ENCODE assay signal across 27 mouse cellular contexts in genomic region chr1:157632586-157632985, GRCm38 (mm10).
DNase-seq lines count a peak whose midpoint lies in the region; TF ChIP-seq lines count a peak whose summit lies in the region.
"Had no signal": no experiment of that assay in that cellular context is flagged by ENCODE, and none has a peak within 500 bp of the region (broad histone marks: within the 10 kb centered on the region; RNA-seq: fewer than 3 reads in every experiment).

No protein-coding gene starts in this region.

- WGBS in cerebellum, adult 2 months: 37% methylated on average over 3 of the region's 3 CpGs
- 27% methylated on average over 3 of the region's 3 CpGs for WGBS in liver, adult 2 months

- H3K4me2 ChIP-seq in myocyte (ENCODE audit: low read depth): peak overlapping the region; percentile 13
- H3K4me2 ChIP-seq: embryonic facial prominence, embryonic 12.5 days; embryonic facial prominence, embryonic 15.5 days; forebrain, embryonic 15.5 days; heart, embryonic 13.5 days; hindbrain, embryonic 12.5 days; hindbrain, embryonic 15.5 days had no signal

- no peak for TF ChIP-seq POLR2A in cerebellum, adult 2 months (IDR thresholded peaks at IDR 0.05; ENCODE audit: borderline replicate concordance, insufficient read depth, low read length)
- TF ChIP-seq POLR2A in liver, adult 2 months (IDR thresholded peaks at IDR 0.05; ENCODE audit: extremely low read depth, insufficient read depth, low read length): no peak
- TF ChIP-seq POLR2A in myocyte (IDR thresholded peaks at IDR 0.05; ENCODE audit: insufficient read length, low read depth): no peak

- no peaks in the 10 kb centered on the region for H3K36me3 ChIP-seq in liver, adult 2 months (ENCODE audit: control insufficient read depth, insufficient read depth, low read length)
- no peaks in the 10 kb centered on the region for H3K36me3 ChIP-seq in myocyte (ENCODE audit: control insufficient read depth, insufficient read depth)
- H3K36me3 ChIP-seq: embryonic facial prominence, embryonic 12.5 days; embryonic facial prominence, embryonic 15.5 days; forebrain, embryonic 15.5 days; G1E; heart, embryonic 10.5 days; heart, embryonic 13.5 days; hindbrain, embryonic 12.5 days; hindbrain, embryonic 15.5 days had no signal

- H3K4me1 ChIP-seq in cerebellum, adult 2 months (ENCODE audit: control insufficient read depth, insufficient read depth, low read length): no peaks in the 10 kb centered on the region
- H3K4me1 ChIP-seq in liver, adult 2 months (ENCODE audit: control insufficient read depth, insufficient read depth, low read length): no peaks in the 10 kb centered on the region
- H3K4me1 ChIP-seq: embryonic facial prominence, embryonic 12.5 days; embryonic facial prominence, embryonic 15.5 days; heart, embryonic 10.5 days; hindbrain, embryonic 12.5 days; hindbrain, embryonic 15.5 days had no signal

- H3ac ChIP-seq in myocyte (ENCODE audit: control insufficient read depth, insufficient read length): no peak overlapping the region

- H3K79me2 ChIP-seq in liver, adult 2 months (ENCODE audit: control insufficient read depth, insufficient read depth, low read length): no peaks in the 10 kb centered on the region
- H3K79me2 ChIP-seq in myocyte (ENCODE audit: control insufficient read depth, insufficient read depth): no peaks in the 10 kb centered on the region

- no peak overlapping the region for H3K9ac ChIP-seq in liver, adult 2 months (ENCODE audit: low read depth, low read length)
- H3K9ac ChIP-seq: embryonic facial prominence, embryonic 12.5 days; embryonic facial prominence, embryonic 15.5 days; forebrain, embryonic 15.5 days; heart, embryonic 13.5 days; hindbrain, embryonic 12.5 days; hindbrain, embryonic 15.5 days had no signal

- no peak for TF ChIP-seq CTCF in cerebellum, adult 2 months (IDR thresholded peaks at IDR 0.05; ENCODE audit: borderline replicate concordance, insufficient read depth, low read depth, low read length)
- TF ChIP-seq CTCF in liver, adult 2 months (IDR thresholded peaks at IDR 0.05; ENCODE audit: low read depth, low read length): no peak

- H3K4me3 ChIP-seq in cerebellum, adult 2 months (replicated peaks; ENCODE audit: insufficient read depth, low read depth, low read length): no peak overlapping the region
- no peak overlapping the region for H3K4me3 ChIP-seq in liver, adult 2 months (ENCODE audit: insufficient read depth, low read depth, low read length)
- H3K4me3 ChIP-seq in myocyte: no peak overlapping the region
- H3K4me3 ChIP-seq: embryonic facial prominence, embryonic 12.5 days; embryonic facial prominence, embryonic 15.5 days; forebrain, embryonic 15.5 days; gastrocnemius, adult 2 months; heart, adult 2 months; heart, embryonic 10.5 days; heart, embryonic 13.5 days; hindbrain, embryonic 12.5 days; hindbrain, embryonic 15.5 days had no signal

- H3K27me3 ChIP-seq in cerebellum, adult 2 months (ENCODE audit: control insufficient read depth, insufficient read depth, low read length): no peaks in the 10 kb centered on the region
- H3K27me3 ChIP-seq in liver, adult 2 months (ENCODE audit: control insufficient read depth, insufficient read depth, low read length): no peaks in the 10 kb centered on the region
- no peaks in the 10 kb centered on the region for H3K27me3 ChIP-seq in myocyte (ENCODE audit: control insufficient read depth, insufficient read depth, insufficient read length)
- H3K27me3 ChIP-seq: CH12.LX; embryonic facial prominence, embryonic 12.5 days; embryonic facial prominence, embryonic 15.5 days; forebrain, embryonic 15.5 days; hindbrain, embryonic 12.5 days; hindbrain, embryonic 15.5 days had no signal

- no peak overlapping the region for H3K27ac ChIP-seq in cerebellum, adult 2 months (ENCODE audit: insufficient read depth, low read length)
- no peak overlapping the region for H3K27ac ChIP-seq in liver, adult 2 months (replicated peaks; ENCODE audit: insufficient read depth, low read depth, low read length)
- H3K27ac ChIP-seq: embryonic facial prominence, embryonic 12.5 days; embryonic facial prominence, embryonic 15.5 days; forebrain, embryonic 15.5 days; gastrocnemius, adult 2 months; heart, adult 2 months; heart, embryonic 10.5 days; heart, embryonic 13.5 days; hindbrain, embryonic 12.5 days; hindbrain, embryonic 15.5 days had no signal

- DNase-seq in cerebellum, postnatal 10 days: peak; percentile 10 to 17
- no peak for DNase-seq in cerebellum, adult 2 months
- peak; percentile 22 for DNase-seq in liver, adult 2 months (ENCODE audit: extremely low read depth, low read depth, low spot score)
- no peak for DNase-seq in liver
- DNase-seq in 3T3-L1 (ENCODE audit: low read depth, low spot score): peak; percentile 30
- no peak for DNase-seq in frontal cortex, postnatal 14 days (ENCODE audit: low spot score in 2 of 2)
- DNase-seq: adrenal gland, adult 2 months; adrenal gland, postnatal 14 days; B cell, adult 2 months; cerebellum, adult 11-12 months; cerebellum, adult 9-10 months; cerebellum, postnatal 25 days; gastrocnemius, adult 2 months; gastrocnemius, postnatal 14 days; heart, adult 2 months; heart, postnatal 14 days; heart, postnatal 4 days had no signal

TF ChIP-seq in myocyte, 11 proteins besides CTCF, POLR2A, EP300 and RAD21:
- TF ChIP-seq TCF12 (IDR thresholded peaks at IDR 0.05; ENCODE audit: insufficient read depth, poor library complexity, severe bottlenecking): no peak
- TF ChIP-seq MYOD1 (IDR thresholded peaks at IDR 0.05; ENCODE audit: control insufficient read depth in 1 of 3, insufficient read length in 2 of 3, low read depth in 2 of 3): no peak
- TF ChIP-seq REST (IDR thresholded peaks at IDR 0.05; ENCODE audit: insufficient read depth, insufficient read length): no peak
- TF ChIP-seq TCF3 (IDR thresholded peaks at IDR 0.05; ENCODE audit: insufficient read length, low read depth): no peak
- TF ChIP-seq POLR2AphosphoS2 (IDR thresholded peaks at IDR 0.05; ENCODE audit: insufficient read length, low read depth): no peak
- no peak for TF ChIP-seq SRF (IDR thresholded peaks at IDR 0.05; ENCODE audit: control insufficient read depth, insufficient read length, low read depth)
- no peak for TF ChIP-seq E2F4 (IDR thresholded peaks at IDR 0.05; ENCODE audit: insufficient read depth)

Comparison
In these comparisons a context has a peak if more than half of its experiments do, and no peak if none do; other contexts are left out.
1. DNase-seq: peak in cerebellum, postnatal 10 days (2 of 2), liver, adult 2 months (single experiment) and 3T3-L1 (single experiment); none in cerebellum, adult 2 months (0 of 2), liver (single experiment) and frontal cortex, postnatal 14 days (0 of 2).